Mouse (Mus musculus) midbrain, postnatal 0 days (tissue): ENCODE measurements around the gene Lmbr1l. TPM values are rescaled to one million over a fixed set of nuclear protein-coding genes. Genes with fewer than 3 reads are reported as not detected.
"Not testable (repeated sequence)": the region's sequence is repeated elsewhere in the genome, so short reads cannot be mapped to it uniquely, and the experiment has no call there.

ENCODE experiments used
- ATAC-seq: fragments of 200-750 bp; cut with Nextera tagmentation; 2 replicates; pipeline ENCODE4 v1.8.0; 2017; ENCODE audit warnings: moderate number of reproducible peaks, mild to moderate bottlenecking, moderate TSS enrichment, moderate library complexity; ENCODE audit not compliant: low FRiP score
- DNase-seq: peaks from one replicate; pipeline ENCODE4 v3.0.0-alpha.2; 2015; ENCODE audit warnings: low spot score
- H3K27ac ChIP-seq: fragments of 300-500 bp; sonication (generic); 2 replicates; pipeline ENCODE4 v1.5.1; 2014; ENCODE audit warnings: low read depth, mild to moderate bottlenecking, low read length, mixed read lengths
- H3K27me3 ChIP-seq: fragments of 300-500 bp; sonication (generic); 2 replicates; pipeline ENCODE4 v1.6.1; 2014; ENCODE audit warnings: low read length, control low read depth, mixed read lengths; ENCODE audit not compliant: insufficient read depth
- H3K36me3 ChIP-seq: fragments of 300-500 bp; sonication (generic); 2 replicates; pipeline ENCODE4 v1.6.1; 2014; ENCODE audit warnings: low read length, control low read depth, mixed read lengths; ENCODE audit not compliant: insufficient read depth
- H3K4me1 ChIP-seq: fragments of 300-500 bp; sonication (generic); 2 replicates; pipeline ENCODE4 v1.6.1; 2014; ENCODE audit warnings: mild to moderate bottlenecking, control low read depth, antibody characterized with exemption, low read length, mixed read lengths; ENCODE audit not compliant: insufficient read depth
- H3K4me2 ChIP-seq: fragments of 300-500 bp; sonication (generic); 2 replicates; pipeline ENCODE4 v1.6.1; 2014; ENCODE audit warnings: low read depth, mild to moderate bottlenecking, low read length, mixed read lengths; ENCODE audit not compliant: poor library complexity, severe bottlenecking
- H3K4me3 ChIP-seq: fragments of 300-500 bp; sonication (generic); 2 replicates; pipeline ENCODE4 v1.5.1; 2014; ENCODE audit warnings: low read depth, mild to moderate bottlenecking, low read length, moderate library complexity
- H3K9ac ChIP-seq: fragments of 300-500 bp; sonication (generic); replicated peaks from 2 replicates; pipeline ENCODE4 v1.6.1; 2014; ENCODE audit warnings: mild to moderate bottlenecking, low read length, moderate library complexity, mixed read lengths; ENCODE audit not compliant: poor library complexity, severe bottlenecking
- H3K9me3 ChIP-seq: fragments of 300-500 bp; sonication (generic); 2 replicates; pipeline ENCODE4 v1.6.1; 2016; ENCODE audit warnings: low read length, control low read depth
- CTCF ChIP-seq: IDR thresholded peaks from 2 replicates; pipeline ENCODE4 v1.5.1; 2016; ENCODE audit warnings: antibody characterized with exemption, mild to moderate bottlenecking
- WGBS: fragments of 180-500 bp; shearing (Covaris S2); extraction: QIAGEN DNeasy Blood & Tissue Kit; methylation state at CpG from one replicate; pipeline ENCODE4 v1.1.7; 2014; 5-methylcytosine and 5-hydroxymethylcytosine counted together
- polyA plus RNA-seq: library from polyadenylated mRNA; unstranded; fragments of >200 nt; fragmentation: Nextera tagmentation; extraction: Ambion mirVana; gene quantifications from 2 replicates; pipeline ENCODE4 v1.2.1, GENCODE M21; 2015
- total RNA-seq: library from RNA; depleted of rRNA; stranded (reverse); fragments of >200 nt; gene quantifications from 2 replicates; pipeline ENCODE4 v1.2.3, GENCODE M21; 2014

Lmbr1l gene
- total and polyA plus RNA-seq, 2 experiments from 2014 or later: 19.6 to 46.0 TPM

DNA sequence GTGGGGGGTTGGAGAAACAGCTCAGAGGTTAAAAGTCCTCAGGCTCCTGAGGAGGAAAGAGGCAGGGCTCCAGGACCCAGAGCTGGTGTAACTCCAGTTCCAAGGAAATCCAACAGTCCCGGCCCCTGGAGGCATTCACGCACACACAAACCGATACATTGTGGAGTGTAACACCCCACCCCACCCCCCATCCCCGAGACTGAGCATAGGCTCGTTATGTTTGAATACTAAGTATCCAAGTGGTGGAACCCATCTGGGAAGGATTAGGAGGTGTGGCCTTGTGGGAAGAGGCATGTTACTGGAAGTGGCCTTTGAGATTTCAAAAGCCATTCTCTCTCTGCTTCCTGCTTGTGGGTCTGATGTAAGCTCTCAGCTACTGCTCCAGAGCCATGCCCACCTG is 3.5 kb upstream of the Lmbr1l start:
- no peak for ATAC-seq
- TF ChIP-seq CTCF: no peak
- 83% methylated on average over 5 of the region's 5 CpGs for WGBS

GRCm38 (mm10) chr15:98918499-98918895 is 466 bp upstream of the Lmbr1l start:
- H3K27ac ChIP-seq, H3K27me3 ChIP-seq, H3K9me3 ChIP-seq, H3K36me3 ChIP-seq, H3K4me1 ChIP-seq, DNase-seq, ATAC-seq: not testable (repeated sequence)
- Histone ChIP-seq H3K4me3 (peak overlapping the region; percentile 91), H3K4me2 (peak overlapping the region; percentile 49), H3K9ac (0 out of 2 replicates have a peak overlapping the region, but pooled peaks have one; percentile 36)
- 29% methylated on average over 8 of the region's 8 CpGs for WGBS

More for the DNA sequence above, 3.5 kb upstream of the Lmbr1l start:
- Histone ChIP-seq H3K9ac (no peak overlapping the region), H3K4me2 (no peak overlapping the region), H3K9me3 (no peaks in the 10 kb centered on the region), H3K4me3 (no peak overlapping the region), H3K4me1 (peaks cover 2% of the 10 kb centered on the region; the same call in 1 of the 2 replicates), H3K36me3 (no peaks in the 10 kb centered on the region), H3K27me3 (no peaks in the 10 kb centered on the region), H3K27ac (no peak overlapping the region)
- DNase-seq: no peak

DNA sequence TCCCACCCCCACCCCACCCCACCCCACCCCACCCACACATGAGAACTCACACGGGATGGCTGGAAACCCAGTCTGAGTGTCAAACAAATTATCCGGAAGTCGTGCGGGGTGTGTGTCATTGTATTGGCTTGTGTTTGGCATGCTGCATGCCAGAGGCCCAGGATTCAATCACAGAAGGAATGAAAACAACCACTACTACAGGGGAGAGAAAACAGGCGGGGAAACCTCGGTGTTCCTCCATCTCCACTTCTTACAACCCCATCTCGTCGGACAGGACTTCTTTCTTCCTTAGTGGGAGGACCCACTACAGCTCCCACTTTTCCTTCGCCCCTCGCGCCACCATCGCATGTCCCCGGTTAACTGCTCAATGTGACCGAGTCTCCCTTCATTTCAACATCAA is 940 bp downstream of the Lmbr1l start:
- H3K27ac ChIP-seq: peak overlapping the region; percentile 90
- peak overlapping the region; percentile 69 for H3K4me2 ChIP-seq
- peaks cover 11% of the 10 kb centered on the region for H3K36me3 ChIP-seq
- H3K4me1 ChIP-seq: peaks cover 10% of the 10 kb centered on the region; the same call in 1 of the 2 replicates
- under 1% methylated on average over 14 of the region's 14 CpGs for WGBS
- H3K9ac ChIP-seq: peak overlapping the region; percentile 84
- no peak for TF ChIP-seq CTCF
- no peak for DNase-seq
- H3K27me3 ChIP-seq: no peaks in the 10 kb centered on the region
- H3K9me3 ChIP-seq: no peaks in the 10 kb centered on the region
- H3K4me3 ChIP-seq: peak overlapping the region; percentile 91
- ATAC-seq: no peak

- peaks cover 21% of the 10 kb centered on the region for H3K36me3 ChIP-seq
- ATAC-seq (no peak), DNase-seq (no peak)
- H3K27me3 ChIP-seq: no peaks in the 10 kb centered on the region
- no peak overlapping the region for H3K27ac ChIP-seq
- H3K4me1 ChIP-seq: peaks cover 10% of the 10 kb centered on the region; the same call in 1 of the 2 replicates
- peak overlapping the region; percentile 91 for H3K4me3 ChIP-seq
- 91% methylated on average over 4 of the region's 4 CpGs for WGBS
- TF ChIP-seq CTCF: no peak
- H3K9me3 ChIP-seq: no peaks in the 10 kb centered on the region
- peak overlapping the region; percentile 84; the same call in 1 of the 2 replicates for H3K9ac ChIP-seq
- H3K4me2 ChIP-seq: peak overlapping the region; percentile 69
Observed at GRCm38 (mm10) chr15:98916016-98916415, 2.0 kb downstream of the Lmbr1l start.

DNA sequence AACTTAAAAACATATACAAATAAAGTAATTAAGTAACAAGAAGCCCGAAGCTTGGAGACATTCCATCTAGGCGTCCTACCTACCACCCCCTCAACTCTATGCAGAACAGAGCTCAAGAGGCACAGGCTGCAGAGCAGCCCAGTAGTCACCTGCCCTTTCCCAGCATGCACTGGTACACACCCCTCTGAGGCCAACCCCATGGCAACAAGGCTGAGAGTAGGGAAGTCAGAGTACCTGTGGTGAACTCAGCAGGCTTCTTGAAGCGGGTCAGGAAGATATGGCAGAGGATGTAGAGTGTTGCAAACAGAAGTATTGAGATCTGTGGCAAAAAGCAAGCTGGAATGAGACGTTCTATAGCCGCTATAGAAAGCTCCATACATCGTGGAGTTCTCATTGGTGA is 3.1 kb downstream of the Lmbr1l start:
- H3K27me3 ChIP-seq: no peaks in the 10 kb centered on the region
- H3K4me3 ChIP-seq: no peak overlapping the region
- TF ChIP-seq CTCF: no peak
- DNase-seq (no peak), ATAC-seq (no peak)
- peaks cover 10% of the 10 kb centered on the region; the same call in 1 of the 2 replicates for H3K4me1 ChIP-seq
- no peak overlapping the region for H3K27ac ChIP-seq
- H3K9me3 ChIP-seq: no peaks in the 10 kb centered on the region
- H3K9ac ChIP-seq: no peak overlapping the region
- peaks cover 25% of the 10 kb centered on the region for H3K36me3 ChIP-seq
- H3K4me2 ChIP-seq: no peak overlapping the region
- WGBS: 88% methylated on average over 6 of the region's 6 CpGs

DNA sequence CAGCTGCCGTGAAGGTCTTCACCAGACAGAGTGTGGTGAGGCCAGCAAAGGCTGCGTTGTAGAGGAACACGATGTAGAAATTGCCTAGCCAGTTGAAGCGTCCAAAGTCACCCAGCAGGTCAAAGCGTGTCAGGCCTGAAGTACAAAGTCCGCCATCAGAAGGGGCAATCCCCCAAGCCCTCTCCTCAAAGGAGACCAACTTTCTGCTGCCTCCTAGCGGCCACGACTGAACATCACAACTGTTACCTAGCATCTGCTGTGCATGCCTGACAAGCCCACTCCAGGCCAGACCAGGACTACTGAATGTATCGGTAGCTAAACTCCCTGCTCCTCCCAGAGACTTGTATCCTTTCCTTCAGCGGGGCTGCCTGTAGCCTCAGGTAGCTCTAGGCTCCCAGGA is 13.3 kb downstream of the Lmbr1l start:
- Histone ChIP-seq H3K27me3 (no peaks in the 10 kb centered on the region), H3K36me3 (peaks cover 34% of the 10 kb centered on the region), H3K9me3 (no peaks in the 10 kb centered on the region), H3K27ac (no peak overlapping the region), H3K4me2 (no peak overlapping the region), H3K4me1 (no peaks in the 10 kb centered on the region), H3K9ac (no peak overlapping the region), H3K4me3 (no peak overlapping the region)
- WGBS: 25% methylated on average over 10 of the region's 10 CpGs
- DNase-seq (peak; percentile 58), ATAC-seq (no peak)
- TF ChIP-seq CTCF: peak; percentile 75
